Mouse (Mus musculus) embryonic facial prominence, embryonic 15.5 days (tissue): ENCODE data around the gene Tex52. TPM values are rescaled to one million over a fixed set of nuclear protein-coding genes. Genes with fewer than 3 reads are reported as not detected.

Source experiments
- ATAC-seq: fragments of 200-750 bp; cut with Nextera tagmentation; 2 replicates; pipeline ENCODE4 v1.8.0; 2017; ENCODE audit warnings: low read depth, moderate TSS enrichment; ENCODE audit not compliant: insufficient number of reproducible peaks, low FRiP score, low TSS enrichment
- H3K27ac ChIP-seq: fragments of 300-500 bp; sonication (generic); replicated peaks from 2 replicates; pipeline ENCODE4 v1.5.1; 2015; ENCODE audit warnings: mild to moderate bottlenecking, inconsistent platforms
- H3K27me3 ChIP-seq: fragments of 300-500 bp; sonication (generic); 2 replicates; pipeline ENCODE4 v1.6.1; 2015; ENCODE audit warnings: inconsistent platforms
- H3K36me3 ChIP-seq: fragments of 300-500 bp; sonication (generic); 2 replicates; pipeline ENCODE4 v1.6.1; 2015; ENCODE audit warnings: mild to moderate bottlenecking, inconsistent platforms
- H3K4me1 ChIP-seq: fragments of 300-500 bp; sonication (generic); 2 replicates; pipeline ENCODE4 v1.6.1; 2015; ENCODE audit warnings: inconsistent platforms
- H3K4me2 ChIP-seq: fragments of 300-500 bp; sonication (generic); replicated peaks from 2 replicates; pipeline ENCODE4 v1.6.1; 2015; ENCODE audit warnings: mild to moderate bottlenecking, inconsistent platforms
- H3K4me3 ChIP-seq: fragments of 300-500 bp; sonication (generic); replicated peaks from 2 replicates; pipeline ENCODE4 v1.5.1; 2015; ENCODE audit warnings: mild to moderate bottlenecking, inconsistent platforms
- H3K9ac ChIP-seq: fragments of 300-500 bp; sonication (generic); 2 replicates; pipeline ENCODE4 v1.6.1; 2015; ENCODE audit warnings: inconsistent platforms
- H3K9me3 ChIP-seq: fragments of 300-500 bp; sonication (generic); replicated peaks from 2 replicates; pipeline ENCODE4 v1.6.1; 2016; ENCODE audit warnings: inconsistent platforms
- WGBS: fragments of 180-500 bp; shearing (Covaris S2); methylation state at CpG from one replicate; pipeline ENCODE4 v1.1.7; 2015; 5-methylcytosine and 5-hydroxymethylcytosine counted together
- polyA plus RNA-seq: library from polyadenylated mRNA; unstranded; fragments of >200 nt; fragmentation: Nextera tagmentation; extraction: Ambion mirVana; gene quantifications from 2 replicates; pipeline ENCODE4 v1.2.1, GENCODE M21; 2015

The Tex52 gene
- polyA plus RNA-seq, 1 experiment from 2014 or later: 1.6 TPM

DNA sequence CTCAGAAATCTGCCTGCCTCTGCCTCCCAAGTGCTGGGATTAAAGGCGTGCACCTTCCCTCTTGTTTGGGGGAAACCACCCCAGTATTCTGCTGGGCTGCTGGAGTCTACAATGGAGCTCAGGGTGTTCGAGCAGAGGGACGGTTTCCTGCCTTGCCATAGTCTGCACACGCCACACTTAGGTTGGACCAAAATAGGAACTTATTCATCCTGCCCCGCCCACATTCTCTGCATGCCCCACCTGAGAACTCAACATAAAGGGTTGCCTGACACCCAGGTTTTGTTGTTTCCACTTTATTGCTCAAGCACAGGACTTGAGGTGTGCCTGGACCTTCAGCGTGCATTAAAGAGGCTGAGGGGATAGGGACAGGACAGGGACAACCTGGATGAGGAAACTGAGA lies 54.6 kb downstream of the Tex52 start:
- Histone ChIP-seq H3K9ac (no peak overlapping the region), H3K36me3 (peaks cover 69% of the 10 kb centered on the region), H3K9me3 (no peaks in the 10 kb centered on the region), H3K27me3 (no peaks in the 10 kb centered on the region), H3K4me3 (no peak overlapping the region), H3K27ac (no peak overlapping the region), H3K4me1 (0 out of 2 replicates have a peak, but pooled peaks cover 2% of the 10 kb centered on the region), H3K4me2 (no peak overlapping the region)
- no peak for ATAC-seq
- 79% methylated on average over 6 of the region's 6 CpGs for WGBS

DNA sequence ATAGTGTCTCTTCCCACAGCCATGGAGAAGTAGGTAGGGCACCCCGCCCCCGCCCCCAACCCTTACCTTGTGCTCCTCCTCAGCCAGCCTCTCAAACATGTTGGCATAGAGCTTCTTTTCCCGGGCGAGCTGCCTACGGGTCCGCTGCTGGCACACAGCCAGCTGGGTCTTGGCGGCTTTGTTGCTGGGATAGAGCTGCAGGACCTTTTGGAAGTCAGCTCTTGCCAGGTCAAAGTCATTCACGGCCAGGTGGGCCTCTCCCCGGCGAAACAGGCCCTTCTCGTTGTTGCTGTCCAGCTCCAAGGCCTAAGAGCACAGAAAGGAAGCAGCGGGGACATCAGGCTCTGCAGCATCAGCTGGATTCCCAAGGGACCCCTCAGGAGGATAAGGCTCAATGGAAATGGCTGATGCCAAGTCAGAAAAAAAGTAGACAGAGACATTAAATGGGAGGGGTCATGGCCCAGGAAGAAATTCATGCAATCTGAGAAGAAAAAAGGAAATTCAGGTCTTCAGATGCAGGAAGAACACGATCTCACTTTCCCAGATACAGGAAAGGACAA lies 57.2 kb downstream of the Tex52 start:
- no peaks in the 10 kb centered on the region for H3K9me3 ChIP-seq
- H3K9ac ChIP-seq: no peak overlapping the region
- peaks cover 9% of the 10 kb centered on the region for H3K4me1 ChIP-seq
- no peak for ATAC-seq
- no peak overlapping the region for H3K4me2 ChIP-seq
- H3K27me3 ChIP-seq: no peaks in the 10 kb centered on the region
- no peak overlapping the region for H3K27ac ChIP-seq
- no peak overlapping the region for H3K4me3 ChIP-seq
- WGBS: 84% methylated on average over 13 of the region's 13 CpGs
- H3K36me3 ChIP-seq: peaks cover 80% of the 10 kb centered on the region

DNA sequence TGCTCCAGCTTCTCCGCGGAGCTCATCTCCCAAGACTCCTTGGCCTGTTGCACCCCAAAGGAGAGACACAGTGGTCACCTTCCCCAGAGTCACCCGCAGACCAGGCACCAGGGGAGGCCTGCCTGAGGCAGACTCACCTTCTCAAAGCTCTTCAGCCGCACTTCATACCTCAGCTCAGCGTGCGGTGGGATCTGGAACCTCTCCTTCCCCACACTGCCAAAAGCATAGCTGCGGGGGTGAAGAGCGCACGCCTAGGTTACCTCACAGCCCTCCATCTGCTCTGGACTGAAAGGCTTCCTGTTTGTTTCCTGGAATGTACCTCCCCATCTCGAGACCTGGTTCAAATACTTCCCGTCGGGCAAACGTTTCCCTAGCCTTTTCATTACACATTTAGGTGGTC lies 58.3 kb downstream of the Tex52 start:
- ATAC-seq: no peak
- H3K36me3 ChIP-seq: peaks cover 72% of the 10 kb centered on the region
- WGBS: 91% methylated on average over 13 of the region's 13 CpGs
- H3K4me3 ChIP-seq: no peak overlapping the region
- peaks cover 9% of the 10 kb centered on the region for H3K4me1 ChIP-seq
- no peak overlapping the region for H3K4me2 ChIP-seq
- H3K27ac ChIP-seq: no peak overlapping the region
- no peak overlapping the region for H3K9ac ChIP-seq
- H3K27me3 ChIP-seq: no peaks in the 10 kb centered on the region
- H3K9me3 ChIP-seq: no peaks in the 10 kb centered on the region

Other genes with a start within 250 kb of the Tex52 start
- gene Tspan9, start 231.9 kb upstream of the Tex52 start, polyA plus RNA-seq: 156 and 177 TPM in 2 replicates
- gene Tead4, start 74.6 kb upstream of the Tex52 start, polyA plus RNA-seq: 7.4 and 8.1 TPM in 2 replicates
- 26.9 and 30.9 TPM in 2 replicates for gene Tulp3, start 19.6 kb upstream of the Tex52 start, polyA plus RNA-seq
- 108 and 118 TPM in 2 replicates for gene Rhno1, start 12.5 kb upstream of the Tex52 start, polyA plus RNA-seq
- 25.7 and 31.5 TPM in 2 replicates for gene Foxm1, start 12.5 kb upstream of the Tex52 start, polyA plus RNA-seq
- gene Gm44596, start within 50 bp of the Tex52 start, polyA plus RNA-seq: not detected in 2 replicates
- gene Nrip2, start 23.8 kb downstream of the Tex52 start, polyA plus RNA-seq: 5.5 and 7.5 TPM in 2 replicates
- gene Itfg2, start 49.5 kb downstream of the Tex52 start, polyA plus RNA-seq: 33.0 and 33.5 TPM in 2 replicates
- gene Fkbp4, start 63.2 kb downstream of the Tex52 start, polyA plus RNA-seq: 341 and 347 TPM in 2 replicates
- gene Pzp, start 151.3 kb downstream of the Tex52 start, polyA plus RNA-seq: 0.07 and 0.48 TPM in 2 replicates
- 6.8 and 10.3 TPM in 2 replicates for gene A2ml1, start 206.2 kb downstream of the Tex52 start, polyA plus RNA-seq
- gene Klrb1a, start 248.1 kb downstream of the Tex52 start, polyA plus RNA-seq: not detected in 2 replicates